Mouse (Mus musculus): Measurements from ENCODE around the gene Sstr2.

DNA sequence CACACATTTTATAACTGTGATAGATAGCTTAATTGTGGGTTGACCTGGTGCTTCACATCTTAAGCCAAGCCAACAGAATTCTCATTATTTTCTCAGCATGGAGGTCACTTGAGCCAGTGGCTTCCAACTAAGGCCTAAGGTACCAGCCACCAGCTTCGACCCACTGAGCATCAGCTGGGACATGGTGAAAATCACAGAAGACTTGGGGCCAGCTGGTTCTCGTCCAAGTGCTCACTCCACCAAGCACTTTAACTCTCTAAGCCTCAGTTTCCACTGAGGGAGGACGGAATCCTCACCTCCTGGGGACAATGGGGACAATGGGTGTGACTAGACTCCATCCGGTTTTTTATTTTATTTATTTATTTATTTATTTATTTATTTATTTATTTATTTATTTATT is 2.9 kb downstream of the Sstr2 start:
- TF ChIP-seq POLR2A (IDR thresholded peaks at IDR 0.05; ENCODE audit: low read depth, low read length) (no peak), CTCF (IDR thresholded peaks at IDR 0.05; ENCODE audit: extremely low read depth, insufficient read depth, insufficient read length, insufficient replicate concordance) (no peak)
